Mouse (Mus musculus) hindbrain, postnatal 0 days (tissue): ENCODE measurements around the gene Smarcd3. TPM values are rescaled to one million over a fixed set of nuclear protein-coding genes. Genes with fewer than 3 reads are reported as not detected.

ENCODE experiments used
- ATAC-seq: fragments of 200-750 bp; cut with Nextera tagmentation; 2 replicates; pipeline ENCODE4 v1.8.0; 2017; ENCODE audit warnings: mild to moderate bottlenecking, moderate TSS enrichment, moderate library complexity
- DNase-seq: peaks from one replicate; pipeline ENCODE4 v3.0.0-alpha.2; 2015; ENCODE audit warnings: low spot score
- H3K27ac ChIP-seq: fragments of 300-500 bp; sonication (generic); 2 replicates; pipeline ENCODE4 v1.5.1; 2014; ENCODE audit warnings: mild to moderate bottlenecking
- H3K27me3 ChIP-seq: fragments of 300-500 bp; sonication (generic); 2 replicates; pipeline ENCODE4 v1.6.1; 2014; ENCODE audit warnings: low read length, mixed read lengths; ENCODE audit not compliant: insufficient read depth
- H3K36me3 ChIP-seq: fragments of 300-500 bp; sonication (generic); 2 replicates; pipeline ENCODE4 v1.6.1; 2014; ENCODE audit warnings: low read length, mixed read lengths; ENCODE audit not compliant: insufficient read depth
- H3K4me1 ChIP-seq: fragments of 300-500 bp; sonication (generic); 2 replicates; pipeline ENCODE4 v1.6.1; 2014; ENCODE audit warnings: antibody characterized with exemption, low read length, mixed read lengths; ENCODE audit not compliant: insufficient read depth
- H3K4me2 ChIP-seq: fragments of 300-500 bp; sonication (generic); 2 replicates; pipeline ENCODE4 v1.6.1; 2014; ENCODE audit warnings: low read depth, mild to moderate bottlenecking, low read length, moderate library complexity, mixed read lengths
- H3K4me3 ChIP-seq: fragments of 300-500 bp; sonication (generic); 2 replicates; pipeline ENCODE4 v1.5.1; 2014; ENCODE audit warnings: low read length
- H3K9ac ChIP-seq: fragments of 300-500 bp; sonication (generic); replicated peaks from 2 replicates; pipeline ENCODE4 v1.6.1; 2014; ENCODE audit warnings: mild to moderate bottlenecking, low read length, moderate library complexity, mixed read lengths
- H3K9me3 ChIP-seq: fragments of 300-500 bp; sonication (generic); 2 replicates; pipeline ENCODE4 v1.6.1; 2016; ENCODE audit warnings: low read length, mixed read lengths
- CTCF ChIP-seq: IDR thresholded peaks from 2 replicates; pipeline ENCODE4 v1.5.1; 2016; ENCODE audit warnings: antibody characterized with exemption, control low read depth, low read depth
- WGBS: fragments of 180-500 bp; shearing (Covaris S2); extraction: QIAGEN DNeasy Blood & Tissue Kit; methylation state at CpG from one replicate; pipeline ENCODE4 v1.1.7; 2014; 5-methylcytosine and 5-hydroxymethylcytosine counted together
- microRNA counts: library from miRNA; unstranded; fragments of <30 nt; microRNA quantifications from one replicate; lab custom pipeline; 2015
- microRNA-seq, 2 experiments: library from miRNA; unstranded; fragments of <30 nt; microRNA quantifications; one replicate each; pipeline ENCODE4; 2016
- polyA plus RNA-seq: library from polyadenylated mRNA; unstranded; fragments of >200 nt; fragmentation: Nextera tagmentation; extraction: Ambion mirVana; gene quantifications from 2 replicates; pipeline ENCODE4 v1.2.1, GENCODE M21; 2015
- total RNA-seq: library from RNA; depleted of rRNA; stranded (reverse); fragments of >200 nt; gene quantifications from 2 replicates; pipeline ENCODE4 v1.2.3, GENCODE M21; 2014; rRNA removed

Gene Smarcd3
- total and polyA plus RNA-seq, 2 experiments from 2014 or later, result 128 to 246 TPM

DNA sequence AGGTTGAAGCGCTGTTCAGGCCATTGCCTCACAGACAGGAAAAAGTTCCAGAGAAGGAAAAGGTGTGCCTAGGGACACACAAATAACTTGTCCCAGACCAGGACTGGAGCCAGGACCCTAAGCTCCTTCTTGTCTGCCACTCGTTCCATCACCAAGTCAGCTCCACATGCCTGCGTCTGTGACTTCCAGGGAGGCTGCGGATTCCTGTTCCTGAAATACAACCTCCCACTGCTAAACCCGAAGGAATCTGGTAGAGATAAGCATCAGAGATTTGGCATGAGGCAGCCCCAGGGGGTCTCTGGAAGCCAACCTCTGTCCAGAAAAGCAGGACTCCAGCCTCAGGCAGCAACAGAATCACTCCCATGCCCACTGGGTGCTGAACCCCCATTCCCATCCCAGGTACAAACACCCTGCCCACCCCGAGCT is 83.1 kb downstream of the Smarcd3 start:
- 0 out of 2 replicates have a peak, but pooled peaks cover 4% of the 10 kb centered on the region for H3K27me3 ChIP-seq
- no peak overlapping the region for H3K4me2 ChIP-seq
- H3K9ac ChIP-seq, result no peak overlapping the region
- H3K9me3 ChIP-seq, result no peaks in the 10 kb centered on the region
- no peak for DNase-seq
- ATAC-seq, result no peak
- 48% methylated on average over 6 of the region's 6 CpGs for WGBS
- H3K4me3 ChIP-seq, result no peak overlapping the region
- no peak for TF ChIP-seq CTCF
- H3K4me1 ChIP-seq, result no peaks in the 10 kb centered on the region
- H3K36me3 ChIP-seq, result no peaks in the 10 kb centered on the region
- H3K27ac ChIP-seq, result no peak overlapping the region

MicroRNA genes within 50 kb of the gene (microRNA counts, 519-probe panel; counts per million panel counts)
- microRNA mmu-miR-671-3p (lab: Ali Mortazavi, UCI), result not detected
- not detected for microRNA mmu-miR-671-5p (lab: Ali Mortazavi, UCI)

Small RNAs within 50 kb of the gene (microRNA-seq; reads per million reads assigned to microRNA genes)
- gene Mir671, result 269 to 373 reads per million in 2 experiments

Other genes with a start within 250 kb of the Smarcd3 start
- gene Atg9b, start 232.3 kb downstream of the Smarcd3 start, total RNA-seq, result 8.8 and 9.8 TPM in 2 replicates
- 5.1 and 6.1 TPM in 2 replicates for gene Atg9b, start 232.3 kb downstream of the Smarcd3 start, polyA plus RNA-seq
- gene Abcb8, start 230.7 kb downstream of the Smarcd3 start, total RNA-seq, result 63.2 and 90.6 TPM in 2 replicates
- gene Abcb8, start 230.7 kb downstream of the Smarcd3 start, polyA plus RNA-seq, result 41.9 and 43.5 TPM in 2 replicates
- 0.37 and 1.9 TPM in 2 replicates for gene Asic3, start 211.0 kb downstream of the Smarcd3 start, total RNA-seq
- 0.58 and 1.3 TPM in 2 replicates for gene Asic3, start 211.0 kb downstream of the Smarcd3 start, polyA plus RNA-seq
- gene Cdk5, start 200.9 kb downstream of the Smarcd3 start, total RNA-seq, result 81.0 and 87.7 TPM in 2 replicates
- gene Cdk5, start 200.9 kb downstream of the Smarcd3 start, polyA plus RNA-seq, result 151 and 158 TPM in 2 replicates
- gene Slc4a2, start 200.6 kb downstream of the Smarcd3 start, total RNA-seq, result 41.5 and 44.4 TPM in 2 replicates
- 17.1 and 17.8 TPM in 2 replicates for gene Slc4a2, start 200.6 kb downstream of the Smarcd3 start, polyA plus RNA-seq
- 200 and 203 TPM in 2 replicates for gene Fastk, start 179.1 kb downstream of the Smarcd3 start, total RNA-seq
- 99.2 and 101 TPM in 2 replicates for gene Fastk, start 179.1 kb downstream of the Smarcd3 start, polyA plus RNA-seq
- 74.6 and 78.4 TPM in 2 replicates for gene Tmub1, start 176.6 kb downstream of the Smarcd3 start, total RNA-seq
- gene Tmub1, start 176.6 kb downstream of the Smarcd3 start, polyA plus RNA-seq, result 50.0 and 51.2 TPM in 2 replicates
- gene Agap3, start 172.2 kb downstream of the Smarcd3 start, total RNA-seq, result 277 and 287 TPM in 2 replicates
- gene Agap3, start 172.2 kb downstream of the Smarcd3 start, polyA plus RNA-seq, result 112 and 121 TPM in 2 replicates
- gene Gbx1, start 97.2 kb downstream of the Smarcd3 start, total RNA-seq, result 6.5 and 11.3 TPM in 2 replicates
- gene Gbx1, start 97.2 kb downstream of the Smarcd3 start, polyA plus RNA-seq, result 4.1 and 4.4 TPM in 2 replicates
- gene Asb10, start 83.4 kb downstream of the Smarcd3 start, total RNA-seq, result 0.10 TPM in 1 of 2 replicates, not detected in the other
- gene Asb10, start 83.4 kb downstream of the Smarcd3 start, polyA plus RNA-seq, result 0.16 and 0.21 TPM in 2 replicates
- gene 4931409K22Rik, start 67.6 kb downstream of the Smarcd3 start, total RNA-seq, result not detected in 2 replicates
- 0.09 and 0.16 TPM in 2 replicates for gene 4931409K22Rik, start 67.6 kb downstream of the Smarcd3 start, polyA plus RNA-seq
- 60.6 and 65.6 TPM in 2 replicates for gene Abcf2, start 46.9 kb downstream of the Smarcd3 start, total RNA-seq
- 65.4 and 66.5 TPM in 2 replicates for gene Abcf2, start 46.9 kb downstream of the Smarcd3 start, polyA plus RNA-seq
- 38.3 and 46.2 TPM in 2 replicates for gene Chpf2, start 37.7 kb downstream of the Smarcd3 start, total RNA-seq
- 25.0 and 26.9 TPM in 2 replicates for gene Chpf2, start 37.7 kb downstream of the Smarcd3 start, polyA plus RNA-seq
- gene Nub1, start 61.1 kb upstream of the Smarcd3 start, total RNA-seq, result 33.8 and 37.1 TPM in 2 replicates
- gene Nub1, start 61.1 kb upstream of the Smarcd3 start, polyA plus RNA-seq, result 40.5 and 42.5 TPM in 2 replicates
- gene Wdr86, start 106.3 kb upstream of the Smarcd3 start, total RNA-seq, result 15.4 and 16.0 TPM in 2 replicates
- gene Wdr86, start 106.3 kb upstream of the Smarcd3 start, polyA plus RNA-seq, result 7.8 and 8.0 TPM in 2 replicates
- not detected in 2 replicates for gene Crygn, start 133.6 kb upstream of the Smarcd3 start, total RNA-seq
- 4.7 and 5.4 TPM in 2 replicates for gene Crygn, start 133.6 kb upstream of the Smarcd3 start, polyA plus RNA-seq
- 78.4 and 89.7 TPM in 2 replicates for gene Rheb, start 218.2 kb upstream of the Smarcd3 start, total RNA-seq
- 284 and 287 TPM in 2 replicates for gene Rheb, start 218.2 kb upstream of the Smarcd3 start, polyA plus RNA-seq